Comparison of ENCODE assay signal across 14 mouse cellular contexts in the genomic region with DNA sequence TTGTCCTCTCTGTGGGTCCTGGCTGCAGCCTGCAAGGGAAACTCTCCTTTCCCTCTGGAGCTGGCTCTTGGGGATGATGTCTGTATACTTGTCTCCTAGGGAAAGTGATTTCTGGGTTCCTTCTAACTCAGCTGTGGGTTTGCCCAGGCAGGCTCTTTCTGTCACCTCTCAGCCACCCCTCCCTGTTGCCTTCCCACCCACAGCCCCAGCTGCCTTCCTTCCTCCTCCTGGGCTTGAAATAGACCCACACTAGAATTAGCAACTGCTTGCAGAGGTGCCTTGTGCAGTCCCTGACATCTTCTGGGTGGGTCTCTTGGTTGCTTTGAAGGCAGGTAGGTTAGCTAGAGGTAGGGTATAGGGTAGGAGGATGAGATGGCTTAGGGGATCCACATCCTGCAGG.
DNase-seq lines count a peak whose midpoint lies in the region.
"Had no signal": no experiment of that assay in that cellular context is flagged by ENCODE, and none has a peak within 500 bp of the region (broad histone marks: within the 10 kb centered on the region; RNA-seq: fewer than 3 reads in every experiment).

No protein-coding gene starts in this region.

- intact Hi-C loops in left cerebral cortex, postnatal 4 days (cut with DNase I): no loop called here
- intact Hi-C loops in left cerebral cortex, postnatal 36 days (cut with DNase I): no loop called here

- DNase-seq in left cerebral cortex, adult 11 months (ENCODE audit: low spot score): peak; percentile 81
- DNase-seq in left cerebral cortex, postnatal 4 days: no peak
- peak; percentile 24 to 66 for DNase-seq in layer of hippocampus, adult 8-10 months (ENCODE audit: low spot score in 2 of 2)
- peak; percentile 71 to 81 for DNase-seq in left cerebral cortex, postnatal 36 days (ENCODE audit: low spot score in 2 of 2)
- DNase-seq in natural killer cell, adult 2 months (ENCODE audit: low spot score in 2 of 2): no peak
- no peak for DNase-seq in thymus, postnatal 4 days
- DNase-seq in adrenal gland, postnatal 36 days: no peak
- DNase-seq: adrenal gland, postnatal 10 days; B cell, adult 2 months; cerebellum, postnatal 25 days; gastrocnemius, postnatal 10 days; kidney, postnatal 25 days; lung, embryonic 14.5 days; thymus, postnatal 25 days had no signal

Comparison
In these comparisons a context has a peak if more than half of its experiments do, and no peak if none do; other contexts are left out.
1. DNase-seq: peak in left cerebral cortex, adult 11 months (single experiment), layer of hippocampus, adult 8-10 months (2 of 2) and left cerebral cortex, postnatal 36 days (2 of 2); none in left cerebral cortex, postnatal 4 days (single experiment), natural killer cell, adult 2 months (0 of 2), thymus, postnatal 4 days (single experiment) and adrenal gland, postnatal 36 days (0 of 2).